Mouse (Mus musculus) midbrain, postnatal 0 days (tissue): Measurements from ENCODE around the gene Gm5565. TPM values are rescaled to one million over a fixed set of nuclear protein-coding genes. Genes with fewer than 3 reads are reported as not detected.
"Not testable (repeated sequence)": the region's sequence is repeated elsewhere in the genome, so short reads cannot be mapped to it uniquely, and the experiment has no call there.

ENCODE experiments used
- ATAC-seq: fragments of 200-750 bp; cut with Nextera tagmentation; 2 replicates; pipeline ENCODE4 v1.8.0; 2017; ENCODE audit warnings: moderate number of reproducible peaks, mild to moderate bottlenecking, moderate TSS enrichment, moderate library complexity; ENCODE audit not compliant: low FRiP score
- DNase-seq: peaks from one replicate; pipeline ENCODE4 v3.0.0-alpha.2; 2015; ENCODE audit warnings: low spot score
- H3K27ac ChIP-seq: fragments of 300-500 bp; sonication (generic); 2 replicates; pipeline ENCODE4 v1.5.1; 2014; ENCODE audit warnings: low read depth, mild to moderate bottlenecking, low read length, mixed read lengths
- H3K27me3 ChIP-seq: fragments of 300-500 bp; sonication (generic); 2 replicates; pipeline ENCODE4 v1.6.1; 2014; ENCODE audit warnings: low read length, control low read depth, mixed read lengths; ENCODE audit not compliant: insufficient read depth
- H3K36me3 ChIP-seq: fragments of 300-500 bp; sonication (generic); 2 replicates; pipeline ENCODE4 v1.6.1; 2014; ENCODE audit warnings: low read length, control low read depth, mixed read lengths; ENCODE audit not compliant: insufficient read depth
- H3K4me1 ChIP-seq: fragments of 300-500 bp; sonication (generic); 2 replicates; pipeline ENCODE4 v1.6.1; 2014; ENCODE audit warnings: mild to moderate bottlenecking, control low read depth, antibody characterized with exemption, low read length, mixed read lengths; ENCODE audit not compliant: insufficient read depth
- H3K4me2 ChIP-seq: fragments of 300-500 bp; sonication (generic); 2 replicates; pipeline ENCODE4 v1.6.1; 2014; ENCODE audit warnings: low read depth, mild to moderate bottlenecking, low read length, mixed read lengths; ENCODE audit not compliant: poor library complexity, severe bottlenecking
- H3K4me3 ChIP-seq: fragments of 300-500 bp; sonication (generic); 2 replicates; pipeline ENCODE4 v1.5.1; 2014; ENCODE audit warnings: low read depth, mild to moderate bottlenecking, low read length, moderate library complexity
- H3K9ac ChIP-seq: fragments of 300-500 bp; sonication (generic); replicated peaks from 2 replicates; pipeline ENCODE4 v1.6.1; 2014; ENCODE audit warnings: mild to moderate bottlenecking, low read length, moderate library complexity, mixed read lengths; ENCODE audit not compliant: poor library complexity, severe bottlenecking
- H3K9me3 ChIP-seq: fragments of 300-500 bp; sonication (generic); 2 replicates; pipeline ENCODE4 v1.6.1; 2016; ENCODE audit warnings: low read length, control low read depth
- CTCF ChIP-seq: IDR thresholded peaks from 2 replicates; pipeline ENCODE4 v1.5.1; 2016; ENCODE audit warnings: antibody characterized with exemption, mild to moderate bottlenecking
- WGBS: fragments of 180-500 bp; shearing (Covaris S2); extraction: QIAGEN DNeasy Blood & Tissue Kit; methylation state at CpG from one replicate; pipeline ENCODE4 v1.1.7; 2014; 5-methylcytosine and 5-hydroxymethylcytosine counted together
- polyA plus RNA-seq: library from polyadenylated mRNA; unstranded; fragments of >200 nt; fragmentation: Nextera tagmentation; extraction: Ambion mirVana; gene quantifications from 2 replicates; pipeline ENCODE4 v1.2.1, GENCODE M21; 2015
- total RNA-seq: library from RNA; depleted of rRNA; stranded (reverse); fragments of >200 nt; gene quantifications from 2 replicates; pipeline ENCODE4 v1.2.3, GENCODE M21; 2014; rRNA removed

The Gm5565 gene
- total RNA-seq (not detected in 2 replicates), polyA plus RNA-seq (not detected in 2 replicates)

DNA sequence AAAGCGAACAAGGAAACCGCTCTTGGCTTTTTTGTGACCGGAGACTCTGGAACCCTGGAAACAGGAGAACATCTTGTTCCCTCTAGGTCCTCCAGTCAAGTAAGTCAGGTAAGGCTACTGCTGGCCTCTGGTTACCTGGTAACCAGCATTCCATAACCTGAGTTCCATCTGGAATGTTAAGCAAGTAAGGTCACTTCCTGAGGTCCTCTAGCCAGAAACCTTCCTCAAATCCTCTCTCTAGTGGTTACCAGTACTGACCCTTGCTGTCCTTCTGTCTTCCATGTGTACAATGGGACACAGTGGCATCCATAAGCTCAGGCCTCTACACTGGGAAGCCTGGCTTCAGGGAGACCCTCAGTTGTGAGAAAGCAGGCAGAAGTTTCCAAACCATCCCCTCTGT is at the start of gene Gm5565:
Gm5565 (minus strand) TSS at position 101 of the 400 bp plus-strand sequence.
- 98% methylated on average over 3 of the region's 3 CpGs for WGBS

DNA sequence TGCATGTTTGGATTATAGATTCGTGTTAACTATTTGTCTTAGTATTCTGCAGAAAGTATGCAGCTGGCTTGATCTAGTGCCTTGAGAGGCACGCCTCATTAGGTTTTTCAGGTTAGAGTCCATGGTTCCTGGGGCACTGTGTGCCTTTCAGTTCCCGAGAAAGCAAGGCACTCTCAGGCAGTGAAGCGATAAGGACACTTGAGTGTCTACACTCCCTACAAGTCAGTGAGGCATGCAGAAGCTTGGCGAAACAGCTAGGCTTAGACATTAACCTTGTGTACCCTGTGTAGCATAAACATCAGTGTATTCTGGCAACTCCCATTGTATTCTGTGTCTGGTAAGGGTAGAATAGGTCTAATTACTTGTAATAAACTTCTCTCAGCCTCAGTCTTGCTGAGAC is 45.2 kb upstream of the Gm5565 start:
- Histone ChIP-seq H3K4me2 (no peak overlapping the region), H3K9ac (no peak overlapping the region), H3K27ac (no peak overlapping the region), H3K4me1 (no peaks in the 10 kb centered on the region), H3K4me3 (no peak overlapping the region), H3K36me3 (peaks cover 64% of the 10 kb centered on the region), H3K27me3 (no peaks in the 10 kb centered on the region), H3K9me3 (no peaks in the 10 kb centered on the region)
- DNase-seq (no peak), ATAC-seq (no peak)
- 96% methylated on average over 5 of the region's 5 CpGs for WGBS
- no peak for TF ChIP-seq CTCF

More for the DNA sequence above, at the start of gene Gm5565:
- not testable (repeated sequence) for H3K27ac ChIP-seq, H3K4me2 ChIP-seq, H3K9me3 ChIP-seq, H3K4me3 ChIP-seq, ATAC-seq, H3K4me1 ChIP-seq, H3K9ac ChIP-seq, DNase-seq, H3K27me3 ChIP-seq, H3K36me3 ChIP-seq

DNA sequence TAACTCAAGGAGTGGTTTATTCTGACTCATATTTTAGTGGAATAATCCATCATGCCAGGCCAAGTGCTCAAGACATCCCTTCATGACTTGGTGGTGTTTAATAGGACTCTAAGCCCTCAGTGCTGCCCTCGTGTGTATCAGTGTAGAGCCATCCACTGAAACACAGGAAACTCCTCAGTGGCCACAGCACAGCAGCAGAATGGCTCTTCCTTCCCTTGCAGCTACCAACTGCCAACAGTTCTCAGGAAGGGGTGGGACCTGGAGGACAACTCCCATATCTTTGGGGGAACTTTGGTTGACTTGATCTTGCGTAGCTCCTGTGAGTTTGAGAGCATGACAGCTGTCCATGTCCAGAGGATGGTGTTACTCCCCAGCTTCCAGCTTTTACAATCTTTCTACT is 43.6 kb upstream of the Gm5565 start:
- no peak overlapping the region for H3K9ac ChIP-seq
- 88% methylated on average over 2 of the region's 2 CpGs for WGBS
- ATAC-seq: no peak
- H3K4me2 ChIP-seq: no peak overlapping the region
- H3K27ac ChIP-seq: no peak overlapping the region
- no peaks in the 10 kb centered on the region for H3K4me1 ChIP-seq
- no peak for DNase-seq
- H3K4me3 ChIP-seq: no peak overlapping the region
- no peaks in the 10 kb centered on the region for H3K9me3 ChIP-seq
- no peaks in the 10 kb centered on the region for H3K27me3 ChIP-seq
- H3K36me3 ChIP-seq: peaks cover 54% of the 10 kb centered on the region
- TF ChIP-seq CTCF: no peak

DNA sequence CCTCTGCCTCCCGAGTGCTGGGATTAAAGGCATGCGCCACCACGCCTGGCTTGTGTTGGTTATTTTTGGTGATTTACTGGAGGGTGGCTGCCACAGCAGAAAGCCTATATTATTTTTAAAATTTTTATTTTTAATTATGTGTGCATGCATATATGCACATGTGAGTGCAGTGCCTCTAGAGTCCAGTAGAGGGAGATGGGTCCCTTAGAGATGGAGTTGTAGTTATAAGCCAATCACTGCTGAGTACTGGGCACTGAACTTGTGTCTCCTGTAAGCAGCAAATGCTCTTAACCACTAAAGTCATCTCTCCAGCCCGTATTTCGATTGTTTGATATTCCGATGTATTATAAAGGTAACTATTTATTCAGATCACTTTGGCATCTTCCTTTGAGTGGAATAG is 40.2 kb upstream of the Gm5565 start:
- no peak overlapping the region for H3K4me3 ChIP-seq
- ATAC-seq: no peak
- H3K4me1 ChIP-seq: no peaks in the 10 kb centered on the region
- H3K9ac ChIP-seq: no peak overlapping the region
- H3K27ac ChIP-seq: no peak overlapping the region
- H3K36me3 ChIP-seq: peaks cover 31% of the 10 kb centered on the region
- no peak overlapping the region for H3K4me2 ChIP-seq
- H3K27me3 ChIP-seq: no peaks in the 10 kb centered on the region
- no peaks in the 10 kb centered on the region for H3K9me3 ChIP-seq
- no peak for DNase-seq
- over 99% methylated on average over 6 of the region's 6 CpGs for whole genome bisulfite sequencing
- peak; percentile 22 for TF ChIP-seq CTCF

DNA sequence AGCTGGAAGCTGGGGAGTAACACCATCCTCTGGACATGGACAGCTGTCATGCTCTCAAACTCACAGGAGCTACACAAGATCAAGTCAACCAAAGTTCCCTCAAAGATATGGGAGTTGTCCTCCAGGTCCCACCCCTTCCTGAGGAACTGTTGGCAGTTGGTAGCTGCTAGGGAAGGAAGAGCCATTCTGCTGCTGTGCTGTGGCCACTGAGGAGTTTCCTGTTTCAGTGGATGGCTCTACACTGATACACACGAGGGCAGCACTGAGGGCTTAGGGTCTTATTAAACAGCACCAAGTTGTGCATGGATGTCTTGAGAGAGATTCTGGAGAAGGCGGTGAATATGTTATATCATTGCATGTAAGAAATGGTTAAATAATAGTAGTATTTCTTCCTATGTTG is 39.2 kb upstream of the Gm5565 start:
- no peak overlapping the region for H3K4me2 ChIP-seq
- 83% methylated on average over 2 of the region's 2 CpGs for WGBS
- TF ChIP-seq CTCF: no peak
- no peaks in the 10 kb centered on the region for H3K4me1 ChIP-seq
- ATAC-seq (no peak), DNase-seq (no peak)
- H3K36me3 ChIP-seq: peaks cover 21% of the 10 kb centered on the region
- H3K9ac ChIP-seq: no peak overlapping the region
- no peak overlapping the region for H3K27ac ChIP-seq
- no peaks in the 10 kb centered on the region for H3K9me3 ChIP-seq
- H3K27me3 ChIP-seq: no peaks in the 10 kb centered on the region
- no peak overlapping the region for H3K4me3 ChIP-seq

DNA sequence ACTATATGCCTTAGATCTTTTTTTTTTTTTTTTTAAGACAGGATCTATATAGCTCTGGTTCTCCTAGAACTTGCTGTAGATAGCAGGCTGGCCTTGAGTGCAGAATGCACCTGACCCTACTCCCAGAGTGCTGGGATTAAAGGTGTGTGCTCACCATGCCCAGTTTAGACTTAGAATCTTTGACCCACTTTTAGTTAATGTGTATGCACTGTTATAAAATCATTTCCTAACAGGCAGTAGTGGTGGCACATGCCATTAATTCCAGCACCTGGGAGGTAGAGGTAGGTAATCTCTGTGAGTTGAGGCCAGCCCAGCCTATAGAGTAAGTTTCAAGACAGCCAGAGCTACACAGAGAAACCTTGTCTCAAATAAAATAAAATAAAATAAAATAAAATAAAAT is 38.7 kb upstream of the Gm5565 start:
- DNase-seq: no peak
- H3K4me3 ChIP-seq: no peak overlapping the region
- peaks cover 17% of the 10 kb centered on the region for H3K36me3 ChIP-seq
- H3K9ac ChIP-seq: no peak overlapping the region
- H3K9me3 ChIP-seq: no peaks in the 10 kb centered on the region
- ATAC-seq: no peak
- no peaks in the 10 kb centered on the region for H3K4me1 ChIP-seq
- no peaks in the 10 kb centered on the region for H3K27me3 ChIP-seq
- H3K4me2 ChIP-seq: no peak overlapping the region
- H3K27ac ChIP-seq: no peak overlapping the region
- TF ChIP-seq CTCF: no peak
